Mouse (Mus musculus): ENCODE measurements around the gene Cdkn2a. TPM values are rescaled to one million over a fixed set of nuclear protein-coding genes. Genes with fewer than 3 reads are reported as not detected.
A peak's percentile ranks its signal among the peaks of the same experiment; 100 is the strongest.

Cdkn2a gene
- polyA plus RNA-seq, 1 experiment from 2014 or later: not detected

DNA sequence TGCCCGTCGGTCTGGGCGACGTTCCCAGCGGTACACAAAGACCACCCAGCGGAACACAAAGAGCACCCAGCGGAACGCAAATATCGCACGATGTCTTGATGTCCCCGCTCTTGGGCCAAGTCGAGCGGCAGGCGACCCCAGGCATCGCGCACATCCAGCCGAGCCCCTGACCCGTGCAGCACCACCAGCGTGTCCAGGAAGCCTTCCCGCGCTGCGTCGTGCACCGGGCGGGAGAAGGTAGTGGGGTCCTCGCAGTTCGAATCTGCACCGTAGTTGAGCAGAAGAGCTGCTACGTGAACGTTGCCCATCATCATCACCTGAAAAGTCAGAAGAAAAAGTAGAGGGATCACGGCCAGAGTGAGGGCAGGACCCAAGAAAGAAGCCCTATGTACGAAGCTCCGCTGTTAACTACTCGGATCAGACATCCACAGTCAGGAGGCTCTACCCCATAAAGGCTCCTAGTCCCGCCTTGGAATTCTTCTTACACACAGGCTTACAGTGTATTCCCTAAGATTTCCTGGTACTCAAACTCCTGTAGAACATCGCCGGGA is 17.7 kb downstream of the Cdkn2a start:
- no peak overlapping the region for H3K4me2 ChIP-seq
- H3K27me3 ChIP-seq (replicated peaks): peaks cover 89% of the 10 kb centered on the region
- WGBS: 1% methylated on average over 37 of the region's 37 CpGs
- no peak overlapping the region for H3K4me3 ChIP-seq
- H3K4me1 ChIP-seq (replicated peaks): peaks cover 13% of the 10 kb centered on the region
- no peak for ATAC-seq (ENCODE audit: insufficient number of reproducible peaks, low FRiP score)
- no peak overlapping the region for H3K27ac ChIP-seq (ENCODE audit: poor library complexity, severe bottlenecking)
- H3K9me3 ChIP-seq (replicated peaks): no peaks in the 10 kb centered on the region
- no peak overlapping the region for H3K9ac ChIP-seq
- H3K36me3 ChIP-seq: no peaks in the 10 kb centered on the region

DNA sequence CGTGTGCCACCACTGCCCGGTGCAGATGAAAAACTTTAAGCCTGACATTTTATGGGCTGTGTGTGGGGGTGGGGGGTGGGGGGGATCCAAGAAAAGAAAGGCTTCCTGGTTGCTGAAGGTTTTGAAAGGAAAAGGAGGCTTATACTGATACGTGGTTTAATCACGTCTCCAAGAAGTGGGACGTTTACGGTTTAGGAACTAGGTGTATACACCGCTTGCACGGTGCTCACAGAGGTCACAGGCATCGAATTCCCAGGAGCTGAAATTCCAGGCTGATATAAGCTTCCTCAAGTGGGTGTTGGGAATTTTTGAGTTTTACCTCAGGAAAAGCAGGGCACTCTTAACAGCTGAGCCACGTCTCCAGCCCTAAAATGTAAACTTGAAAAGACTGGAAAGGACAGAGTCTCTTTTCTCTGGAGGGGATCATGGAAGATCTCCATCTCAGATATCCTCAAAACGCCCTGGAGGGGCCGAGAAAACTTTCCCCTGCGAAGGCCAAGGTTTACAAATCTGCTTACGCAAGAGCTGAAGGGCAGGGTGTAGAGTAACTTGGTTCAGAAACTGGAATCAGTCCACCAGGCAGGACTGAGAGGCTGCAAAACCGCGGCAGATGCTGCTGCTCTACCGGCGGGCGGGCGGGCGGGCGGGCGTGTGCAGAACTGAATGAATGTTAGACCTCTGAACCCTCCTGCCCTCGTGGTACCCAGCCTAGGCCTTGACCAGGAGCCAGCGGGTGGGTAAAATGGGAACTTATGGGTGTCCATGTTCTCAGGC is 18.5 kb downstream of the Cdkn2a start:
- WGBS: 3% methylated on average over 25 of the region's 25 CpGs
- peaks cover 13% of the 10 kb centered on the region for H3K4me1 ChIP-seq (replicated peaks)
- H3K9ac ChIP-seq: no peak overlapping the region
- H3K36me3 ChIP-seq: no peaks in the 10 kb centered on the region
- no peak overlapping the region for H3K4me2 ChIP-seq
- H3K9me3 ChIP-seq (replicated peaks): no peaks in the 10 kb centered on the region
- no peak for ATAC-seq (ENCODE audit: insufficient number of reproducible peaks, low FRiP score)
- no peak overlapping the region for H3K27ac ChIP-seq (ENCODE audit: poor library complexity, severe bottlenecking)
- peaks cover 86% of the 10 kb centered on the region for H3K27me3 ChIP-seq (replicated peaks)
- no peak overlapping the region for H3K4me3 ChIP-seq

DNA sequence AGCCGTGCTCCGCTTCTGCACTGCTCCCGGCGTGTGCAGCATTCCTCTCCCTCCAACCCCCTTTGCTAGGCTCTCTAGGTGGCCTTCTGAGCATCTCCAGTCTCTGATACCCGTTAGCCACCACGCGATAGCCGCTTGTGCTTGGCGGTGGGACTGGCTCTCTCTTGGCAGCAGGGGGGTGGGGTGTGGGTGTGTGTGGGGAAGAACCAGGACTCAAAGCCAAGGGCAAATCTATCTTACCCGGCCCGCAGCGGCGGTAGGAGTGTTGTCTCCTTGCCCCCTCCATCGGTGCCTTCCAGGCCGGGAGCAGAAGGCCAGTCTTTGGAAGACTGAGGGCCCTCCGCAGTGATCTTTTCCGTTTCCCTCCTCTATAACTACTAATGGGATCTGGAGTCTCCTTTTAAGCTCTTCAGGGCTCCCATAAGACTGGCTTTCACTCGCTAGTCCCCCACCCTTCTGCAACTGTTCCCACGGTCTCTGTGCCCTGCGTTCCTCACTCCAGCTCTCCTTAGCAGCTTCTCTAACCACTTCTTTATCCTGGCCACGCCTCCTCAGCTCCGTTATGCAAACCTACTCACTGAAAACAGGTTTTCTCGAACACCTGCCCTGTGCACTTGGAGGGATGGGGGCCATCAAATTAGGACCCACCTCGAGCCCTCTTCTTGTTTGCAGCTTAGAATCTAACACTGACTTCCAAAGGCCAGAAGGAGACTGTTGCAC is 19.5 kb downstream of the Cdkn2a start:
- H3K27ac ChIP-seq (ENCODE audit: poor library complexity, severe bottlenecking): no peak overlapping the region
- WGBS: 1% methylated on average over 24 of the region's 24 CpGs
- ATAC-seq (ENCODE audit: insufficient number of reproducible peaks, low FRiP score): no peak

DNA sequence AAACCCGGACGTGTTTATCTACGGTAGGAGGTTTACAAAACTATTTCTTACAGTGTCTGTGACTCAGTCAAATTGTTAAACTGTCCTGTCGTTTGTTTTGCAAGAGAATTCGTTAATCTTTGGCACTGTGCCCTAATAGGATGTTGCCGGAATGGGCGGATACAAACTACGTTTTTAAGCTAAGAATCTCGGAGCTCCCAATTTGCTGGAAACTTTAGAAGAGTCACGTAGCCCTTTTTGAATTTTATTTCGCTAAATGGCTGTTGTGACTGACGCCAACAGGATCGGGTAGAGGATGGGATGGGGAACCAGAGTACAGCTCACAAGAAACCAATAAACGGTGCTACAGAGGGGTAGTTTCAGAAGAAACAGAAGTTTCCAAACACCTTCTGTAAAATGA is 20.4 kb downstream of the Cdkn2a start:
- Histone ChIP-seq H3K9ac (no peak overlapping the region), H3K4me2 (no peak overlapping the region), H3K4me1 (replicated peaks) (peaks cover 13% of the 10 kb centered on the region), H3K4me3 (no peak overlapping the region), H3K36me3 (no peaks in the 10 kb centered on the region), H3K9me3 (replicated peaks) (no peaks in the 10 kb centered on the region), H3K27me3 (replicated peaks) (peaks cover 81% of the 10 kb centered on the region), H3K27ac (ENCODE audit: poor library complexity, severe bottlenecking) (no peak overlapping the region)
- 1% methylated on average over 14 of the region's 14 CpGs for WGBS
- no peak for ATAC-seq (ENCODE audit: insufficient number of reproducible peaks, low FRiP score)

More for the DNA sequence above, 19.5 kb downstream of the Cdkn2a start:
- Histone ChIP-seq H3K9me3 (replicated peaks) (no peaks in the 10 kb centered on the region), H3K36me3 (no peaks in the 10 kb centered on the region), H3K27me3 (replicated peaks) (peaks cover 87% of the 10 kb centered on the region), H3K9ac (no peak overlapping the region), H3K4me2 (no peak overlapping the region), H3K4me1 (replicated peaks) (peaks cover 13% of the 10 kb centered on the region), H3K4me3 (0 out of 2 replicates have a peak overlapping the region, but pooled peaks have one; percentile 11)

DNA sequence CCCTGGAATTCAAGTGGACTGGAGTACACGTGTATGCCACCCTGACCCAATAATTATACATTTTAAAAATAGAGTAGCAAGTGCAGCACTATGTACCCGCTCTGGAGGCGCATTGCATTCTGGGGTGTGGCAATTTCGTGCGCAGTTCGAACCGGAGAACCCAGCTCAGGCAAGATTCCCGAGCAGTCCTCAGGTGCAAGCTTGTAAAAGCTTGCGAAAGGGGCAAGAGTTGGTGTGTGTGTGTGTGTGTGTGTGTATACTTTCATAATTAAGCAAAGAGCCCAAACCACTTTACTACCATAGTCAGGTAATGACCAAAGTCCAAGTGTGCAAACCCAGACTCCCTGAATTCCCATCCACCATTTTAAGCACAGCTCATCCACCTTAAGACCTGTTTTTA is 20.9 kb downstream of the Cdkn2a start:
- Histone ChIP-seq H3K27ac (ENCODE audit: poor library complexity, severe bottlenecking) (no peak overlapping the region), H3K4me3 (no peak overlapping the region), H3K27me3 (replicated peaks) (peaks cover 77% of the 10 kb centered on the region), H3K36me3 (no peaks in the 10 kb centered on the region), H3K9ac (no peak overlapping the region), H3K4me1 (replicated peaks) (peaks cover 13% of the 10 kb centered on the region), H3K4me2 (no peak overlapping the region), H3K9me3 (replicated peaks) (no peaks in the 10 kb centered on the region)
- under 1% methylated on average over 9 of the region's 9 CpGs for WGBS
- no peak for ATAC-seq (ENCODE audit: insufficient number of reproducible peaks, low FRiP score)

DNA sequence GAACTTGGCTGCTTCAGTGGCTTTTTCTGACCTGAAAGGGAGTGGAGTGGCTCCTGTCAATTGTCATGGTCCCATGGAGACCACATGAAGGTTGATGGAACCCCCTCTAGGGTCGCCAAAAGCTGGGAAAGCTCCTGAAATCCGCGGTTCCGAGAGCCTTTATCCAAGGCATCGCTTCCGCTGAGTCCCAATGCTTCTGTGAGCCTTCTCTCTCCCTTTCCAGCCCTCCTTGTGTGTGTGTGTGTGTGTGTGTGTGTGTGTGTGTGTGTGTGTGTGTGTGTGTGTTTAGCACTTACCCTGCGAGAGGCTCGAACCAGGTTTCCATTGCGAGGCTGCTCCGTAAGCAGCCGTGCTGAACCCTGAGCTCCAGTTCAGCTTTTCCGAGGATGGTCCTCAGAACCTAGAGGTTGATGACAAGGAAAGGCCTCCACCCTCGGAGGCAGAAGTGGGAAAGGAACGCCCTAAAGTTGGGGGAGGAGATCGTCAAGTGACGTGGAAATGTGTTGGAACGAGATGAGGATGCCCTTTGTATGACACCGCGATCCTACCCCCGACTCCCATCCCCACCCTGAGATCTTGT is 21.4 kb downstream of the Cdkn2a start:
- Histone ChIP-seq H3K4me1 (replicated peaks) (peaks cover 13% of the 10 kb centered on the region), H3K4me3 (no peak overlapping the region), H3K36me3 (no peaks in the 10 kb centered on the region), H3K9ac (no peak overlapping the region), H3K9me3 (replicated peaks) (no peaks in the 10 kb centered on the region), H3K27ac (ENCODE audit: poor library complexity, severe bottlenecking) (no peak overlapping the region), H3K27me3 (replicated peaks) (peaks cover 73% of the 10 kb centered on the region), H3K4me2 (no peak overlapping the region; the same call in 1 of the 2 replicates)
- no peak for ATAC-seq (ENCODE audit: insufficient number of reproducible peaks, low FRiP score)
- 2% methylated on average over 20 of the region's 20 CpGs for WGBS

DNA sequence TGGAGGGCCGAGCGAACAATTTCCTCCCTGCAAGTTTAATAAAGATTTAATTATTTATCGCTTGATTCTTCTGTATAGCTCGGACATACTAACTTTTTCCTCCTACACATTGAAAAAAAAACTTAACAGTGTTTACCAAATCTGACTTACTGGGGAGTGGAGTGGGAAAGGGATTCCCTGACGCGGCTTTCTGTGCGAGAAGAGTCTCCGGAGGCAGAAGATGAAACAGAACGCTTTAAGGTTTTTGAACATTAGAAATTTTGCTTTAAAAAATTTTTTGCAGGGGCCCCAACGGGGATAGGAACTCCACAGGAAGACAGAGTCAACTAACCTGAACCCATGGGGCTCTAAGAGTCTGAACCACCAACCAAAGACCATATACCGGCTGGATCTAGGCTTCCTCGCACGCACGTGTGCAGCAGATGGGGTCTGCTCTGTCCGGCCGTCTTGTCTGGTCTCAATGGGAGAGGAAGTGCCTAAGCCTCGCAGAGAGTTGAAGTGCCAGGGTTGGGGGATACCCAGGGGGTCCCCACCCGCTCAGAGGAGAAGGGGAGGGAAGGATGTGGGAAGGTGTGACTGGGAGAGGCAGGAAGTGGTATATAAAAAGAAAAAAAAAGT is 22.2 kb downstream of the Cdkn2a start:
- Histone ChIP-seq H3K4me1 (replicated peaks) (peaks cover 13% of the 10 kb centered on the region), H3K4me3 (no peak overlapping the region), H3K9me3 (replicated peaks) (no peaks in the 10 kb centered on the region), H3K9ac (no peak overlapping the region), H3K4me2 (no peak overlapping the region), H3K27ac (ENCODE audit: poor library complexity, severe bottlenecking) (no peak overlapping the region), H3K36me3 (no peaks in the 10 kb centered on the region), H3K27me3 (replicated peaks) (peaks cover 69% of the 10 kb centered on the region)
- ATAC-seq (ENCODE audit: insufficient number of reproducible peaks, low FRiP score): no peak
- WGBS: 6% methylated on average over 18 of the region's 18 CpGs

DNA sequence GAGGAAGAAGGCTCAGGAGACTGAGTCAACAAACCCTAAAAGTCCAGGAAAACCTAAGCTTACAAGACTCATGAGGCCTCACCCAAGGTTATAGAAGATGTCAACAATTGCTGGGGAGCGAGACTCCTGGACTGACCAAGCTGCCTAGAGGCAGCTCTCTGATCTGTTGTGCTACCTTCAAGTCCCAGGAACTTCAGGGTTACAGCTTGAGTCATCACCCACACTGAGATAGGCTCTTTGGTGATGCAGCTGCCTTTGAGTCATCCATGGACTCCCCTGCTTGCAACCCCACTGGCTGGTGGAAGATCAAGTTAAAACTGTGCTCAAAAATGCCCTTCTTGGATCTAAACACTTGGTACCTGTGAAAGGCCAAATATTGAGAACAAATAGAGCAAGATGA is 36.7 kb downstream of the Cdkn2a start:
- H3K4me2 ChIP-seq: no peak overlapping the region
- no peak overlapping the region for H3K27ac ChIP-seq (ENCODE audit: poor library complexity, severe bottlenecking)
- H3K9me3 ChIP-seq (replicated peaks): no peaks in the 10 kb centered on the region
- WGBS: 68% methylated on average over 1 of the region's 1 CpGs
- H3K36me3 ChIP-seq: no peaks in the 10 kb centered on the region
- H3K4me3 ChIP-seq: no peak overlapping the region
- no peaks in the 10 kb centered on the region for H3K4me1 ChIP-seq (replicated peaks)
- no peak overlapping the region for H3K9ac ChIP-seq
- ATAC-seq (ENCODE audit: insufficient number of reproducible peaks, low FRiP score): no peak
- H3K27me3 ChIP-seq (replicated peaks): 0 out of 2 replicates have a peak, but pooled peaks cover 3% of the 10 kb centered on the region

DNA sequence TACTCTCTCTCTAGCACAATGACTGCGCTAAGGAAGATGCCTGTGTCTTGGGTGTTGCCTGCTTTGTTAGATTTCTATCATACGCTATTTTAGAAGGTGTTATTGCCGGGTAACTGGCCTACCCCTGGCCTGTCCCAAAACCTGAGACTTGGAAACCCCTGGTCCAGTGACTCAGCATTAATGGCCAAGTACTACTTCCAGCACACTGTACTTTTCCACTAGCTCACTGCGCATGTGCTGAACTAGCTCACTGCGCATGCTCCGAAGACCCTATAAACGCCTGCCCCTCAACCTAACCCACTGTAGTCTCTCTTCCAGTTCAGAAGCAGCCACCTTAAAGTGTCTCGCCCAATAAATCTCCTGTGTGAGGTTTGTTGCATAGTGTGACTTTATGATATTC is 60.0 kb downstream of the Cdkn2a start:
- H3K4me1 ChIP-seq (replicated peaks): no peaks in the 10 kb centered on the region
- H3K4me2 ChIP-seq: no peak overlapping the region
- no peaks in the 10 kb centered on the region for H3K27me3 ChIP-seq (replicated peaks)
- no peak for ATAC-seq (ENCODE audit: insufficient number of reproducible peaks, low FRiP score)
- H3K4me3 ChIP-seq: no peak overlapping the region
- WGBS: 80% methylated on average over 8 of the region's 8 CpGs
- H3K27ac ChIP-seq (ENCODE audit: poor library complexity, severe bottlenecking): no peak overlapping the region
- H3K9ac ChIP-seq: no peak overlapping the region
- H3K9me3 ChIP-seq (replicated peaks): no peaks in the 10 kb centered on the region
- H3K36me3 ChIP-seq: no peaks in the 10 kb centered on the region
